Mouse (Mus musculus) spleen, adult 2 months (tissue): Measurements from ENCODE around the gene Nfib. TPM values are rescaled to one million over a fixed set of nuclear protein-coding genes. Genes with fewer than 3 reads are reported as not detected.

ENCODE experiments used
- DNase-seq, 2 experiments: peaks; one replicate each; pipeline versions ENCODE4 v3.0.0 to v3.0.0-alpha.2; 2012 to 2021; ENCODE audit warnings: low spot score in 2 of 2, low read depth in 1 of 2
- H3K27ac ChIP-seq: fragments of 200-500 bp; 2 replicates; pipeline ENCODE4 v1.5.1; 2012; ENCODE audit warnings: low read length, inconsistent platforms; ENCODE audit not compliant: insufficient read depth
- H3K27me3 ChIP-seq: fragments of 200-500 bp; 2 replicates; pipeline ENCODE4 v1.6.1; 2012; ENCODE audit warnings: mild to moderate bottlenecking, moderate library complexity, low read length, inconsistent platforms; ENCODE audit not compliant: control insufficient read depth, insufficient read depth
- H3K36me3 ChIP-seq: fragments of 200-500 bp; 2 replicates; pipeline ENCODE4 v1.6.1; 2012; ENCODE audit warnings: mild to moderate bottlenecking, low read length, inconsistent platforms; ENCODE audit not compliant: control insufficient read depth, insufficient read depth
- H3K4me1 ChIP-seq: fragments of 200-500 bp; 2 replicates; pipeline ENCODE4 v1.6.1; 2011; ENCODE audit warnings: inconsistent platforms; ENCODE audit not compliant: control insufficient read depth, insufficient read depth, insufficient read length
- H3K4me3 ChIP-seq: fragments of 200-500 bp; 2 replicates; pipeline ENCODE4 v1.5.1; 2011; ENCODE audit warnings: mild to moderate bottlenecking, inconsistent platforms; ENCODE audit not compliant: insufficient read depth, insufficient read length; ENCODE audit errors: extremely low read depth
- CTCF ChIP-seq: fragments of 200-500 bp; IDR thresholded peaks from 2 replicates; pipeline ENCODE4 v1.5.1; 2011; ENCODE audit warnings: mild to moderate bottlenecking, inconsistent platforms; ENCODE audit not compliant: insufficient read depth, insufficient read length, insufficient replicate concordance; ENCODE audit errors: extremely low read depth
- POLR2A ChIP-seq: fragments of 200-500 bp; IDR thresholded peaks from 2 replicates; pipeline ENCODE4 v1.6.1; 2011; ENCODE audit warnings: low read depth, low read length, inconsistent platforms
- WGBS: fragments of 180-500 bp; shearing (Covaris S2); methylation state at CpG from one replicate; pipeline ENCODE4 v1.1.7; 2018; 5-methylcytosine and 5-hydroxymethylcytosine counted together
- polyA plus RNA-seq: library from polyadenylated mRNA; depleted of rRNA; stranded (reverse); fragments of >200 nt; gene quantifications from 2 replicates; pipeline ENCODE4 v1.2.3, GENCODE M21; 2012

Gene Nfib
- polyA plus RNA-seq, 1 experiment = 2.3 TPM

GRCm38 (mm10) chr4:82528978-82529377 is 176.6 kb downstream of the Nfib start:
- Histone ChIP-seq H3K36me3 (no peaks in the 10 kb centered on the region), H3K4me1 (no peaks in the 10 kb centered on the region), H3K27ac (no peak overlapping the region), H3K27me3 (no peaks in the 10 kb centered on the region), H3K4me3 (no peak overlapping the region)
- TF ChIP-seq POLR2A = no peak
- no peak for TF ChIP-seq CTCF
- DNase-seq = no peak
- WGBS = 82% methylated on average over 2 of the region's 2 CpGs

GRCm38 (mm10) chr4:82519935-82520334 is 185.6 kb downstream of the Nfib start:
- H3K27me3 ChIP-seq = no peaks in the 10 kb centered on the region
- no peaks in the 10 kb centered on the region for H3K36me3 ChIP-seq
- 91% methylated on average over 4 of the region's 4 CpGs for WGBS
- TF ChIP-seq CTCF = no peak
- no peak for TF ChIP-seq POLR2A
- H3K4me1 ChIP-seq = no peaks in the 10 kb centered on the region
- no peak for DNase-seq
- H3K27ac ChIP-seq = no peak overlapping the region
- H3K4me3 ChIP-seq = no peak overlapping the region

- H3K4me1 ChIP-seq = peaks cover 2% of the 10 kb centered on the region
- 64% methylated on average over 1 of the region's 1 CpGs for WGBS
- DNase-seq = no peak
- H3K4me3 ChIP-seq = no peak overlapping the region
- no peak overlapping the region for H3K27ac ChIP-seq
- H3K36me3 ChIP-seq = no peaks in the 10 kb centered on the region
- H3K27me3 ChIP-seq = peaks cover 3% of the 10 kb centered on the region
- TF ChIP-seq CTCF = no peak
- TF ChIP-seq POLR2A = no peak
Observed at GRCm38 (mm10) chr4:82518132-82518531, 187.4 kb downstream of the Nfib start.

- Histone ChIP-seq H3K4me1 (peaks cover 5% of the 10 kb centered on the region), H3K27ac (no peak overlapping the region), H3K36me3 (no peaks in the 10 kb centered on the region), H3K4me3 (no peak overlapping the region), H3K27me3 (peaks cover 8% of the 10 kb centered on the region)
- no peak for DNase-seq
- no peak for TF ChIP-seq CTCF
- no peak for TF ChIP-seq POLR2A
- WGBS = 88% methylated on average over 7 of the region's 7 CpGs
Observed at GRCm38 (mm10) chr4:82517311-82517710, 188.2 kb downstream of the Nfib start.

GRCm38 (mm10) chr4:82516211-82516795 is 189.2 kb downstream of the Nfib start:
- H3K27ac ChIP-seq = no peak overlapping the region
- DNase-seq = no peak
- H3K36me3 ChIP-seq = no peaks in the 10 kb centered on the region
- H3K27me3 ChIP-seq = peaks cover 12% of the 10 kb centered on the region
- H3K4me3 ChIP-seq = no peak overlapping the region
- whole genome bisulfite sequencing = 66% methylated on average over 6 of the region's 6 CpGs
- peaks cover 5% of the 10 kb centered on the region for H3K4me1 ChIP-seq
- TF ChIP-seq POLR2A (no peak), CTCF (no peak)

GRCm38 (mm10) chr4:82514921-82515320 is 190.6 kb downstream of the Nfib start:
- no peak for DNase-seq
- Histone ChIP-seq H3K27me3 (peaks cover 13% of the 10 kb centered on the region), H3K27ac (no peak overlapping the region), H3K36me3 (no peaks in the 10 kb centered on the region), H3K4me1 (peaks cover 5% of the 10 kb centered on the region), H3K4me3 (no peak overlapping the region)
- TF ChIP-seq POLR2A = no peak
- TF ChIP-seq CTCF = no peak
- 85% methylated on average over 8 of the region's 8 CpGs for WGBS

GRCm38 (mm10) chr4:82514373-82514772 is 191.2 kb downstream of the Nfib start:
- no peak overlapping the region for H3K4me3 ChIP-seq
- H3K36me3 ChIP-seq = no peaks in the 10 kb centered on the region
- H3K4me1 ChIP-seq = peaks cover 5% of the 10 kb centered on the region
- WGBS = 71% methylated on average over 1 of the region's 1 CpGs
- H3K27ac ChIP-seq = no peak overlapping the region
- H3K27me3 ChIP-seq = peaks cover 13% of the 10 kb centered on the region
- TF ChIP-seq POLR2A (no peak), CTCF (no peak)
- no peak for DNase-seq
